Mouse (Mus musculus) ZHBTc4 (cell line): ENCODE measurements at regions not wholly inside any gene's neighbourhood (a gene's known extent, or its start where the extent isn't known, plus 50 kb on each side); places are given as distances from the start of the nearest gene placed in this dataset.

Experiments used
- DNase-seq: peaks from one replicate; pipeline ENCODE4 v3.0.0-alpha.2; 2011; ENCODE audit warnings: low read depth, low spot score

DNA sequence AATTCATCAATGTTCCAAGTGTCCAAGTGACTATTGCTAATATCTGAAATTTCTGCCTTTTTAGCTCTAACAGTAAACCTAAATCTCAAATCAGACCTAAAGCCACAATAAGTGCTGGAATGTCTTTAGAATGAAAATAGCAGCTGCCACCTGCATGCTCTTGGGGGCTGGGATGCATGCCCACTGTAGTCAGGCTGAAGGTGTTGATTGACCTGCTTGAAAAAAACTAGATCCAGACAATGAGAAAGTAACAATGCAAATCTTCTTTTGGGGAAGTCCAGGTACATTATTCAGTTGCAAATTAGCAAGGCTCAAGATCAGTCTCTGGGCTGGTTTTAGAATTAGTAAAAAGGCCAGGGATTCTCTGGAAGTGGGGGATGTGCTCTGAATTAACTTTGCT is 1759.9 kb upstream of the Slc39a10 start:
- peak; percentile 33 for DNase-seq

DNA sequence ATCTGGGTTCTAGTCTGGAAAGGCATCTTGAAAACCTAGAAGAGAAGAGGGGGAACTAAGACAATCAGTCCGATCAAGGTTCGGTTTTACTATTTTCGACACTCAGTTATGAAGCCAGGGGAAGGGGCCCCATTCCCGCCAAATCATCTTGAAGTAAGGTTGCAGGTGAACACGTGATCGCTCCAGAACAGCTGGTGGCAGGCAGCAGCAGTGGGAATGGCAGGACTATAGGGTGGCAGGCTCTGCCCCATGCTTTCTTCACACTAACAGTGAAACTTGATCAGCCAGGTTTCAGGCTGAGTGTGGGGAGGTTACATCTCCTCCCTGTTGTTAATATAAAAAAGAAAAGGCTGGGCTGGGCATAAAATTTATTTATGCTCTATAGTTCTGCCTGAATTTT is 1758.7 kb upstream of the Slc39a10 start:
- DNase-seq: peak; percentile 16

DNA sequence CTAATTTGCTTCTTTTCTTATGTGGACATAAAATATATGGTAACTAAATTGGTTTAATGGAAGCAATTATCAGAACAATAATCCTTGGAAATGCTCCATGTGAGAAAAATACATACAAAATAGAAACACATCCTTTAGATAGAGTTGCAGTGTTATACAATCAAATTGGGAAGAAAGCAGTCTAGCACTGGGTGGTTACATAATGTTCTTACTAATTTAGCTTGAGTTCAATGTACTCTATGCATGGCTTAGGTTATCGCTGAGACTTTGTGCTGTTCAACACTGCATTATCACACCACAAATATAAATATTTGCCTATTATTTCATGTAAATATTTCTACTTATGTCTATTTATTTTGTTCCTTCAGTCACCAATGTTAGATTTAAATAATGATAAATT is 1724.5 kb upstream of the Slc39a10 start:
- no peak for DNase-seq

DNA sequence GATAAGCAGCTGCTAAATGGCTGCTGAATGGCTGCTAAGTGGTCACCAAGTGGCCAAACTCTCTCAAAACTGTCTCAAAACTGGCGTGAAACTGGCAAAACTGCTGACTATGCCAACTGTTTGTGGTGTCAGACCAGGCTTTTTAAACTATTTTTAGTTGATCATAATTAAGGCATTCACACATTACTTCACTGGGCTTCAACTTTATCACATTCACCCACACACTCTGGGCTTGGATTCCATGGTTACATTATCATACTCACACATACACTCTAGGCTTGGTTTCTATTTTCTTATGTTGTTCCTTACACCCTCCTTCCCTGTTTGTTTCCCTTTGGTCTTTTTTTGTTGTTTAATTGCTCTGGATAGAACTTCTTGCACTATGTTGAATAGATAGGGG is 1716.4 kb upstream of the Slc39a10 start:
- DNase-seq: no peak
